In the genomic region with DNA sequence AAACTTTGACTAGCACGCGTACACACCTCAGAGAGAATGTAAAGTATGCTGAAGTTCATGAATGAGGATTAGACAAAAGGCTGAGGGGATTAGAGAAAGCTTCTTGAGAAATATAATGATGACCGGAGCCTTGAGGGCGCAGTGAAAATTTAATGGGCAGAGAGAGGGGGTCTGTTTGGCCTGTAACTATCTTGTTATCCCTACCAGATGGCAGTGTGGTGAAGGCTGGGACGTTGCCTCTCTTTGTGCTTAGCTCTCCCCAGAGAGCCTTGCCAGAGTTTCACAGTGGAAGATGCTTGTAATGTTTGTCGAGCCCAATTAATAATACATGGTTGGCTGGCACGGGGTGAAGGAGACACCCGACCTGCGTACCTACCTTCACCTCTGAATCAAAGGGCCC, we compare ENCODE assay signal across 18 mouse cellular contexts.
DNase-seq lines count a peak whose midpoint lies in the region; ATAC-seq and TF ChIP-seq lines count a peak whose summit lies in the region.
"Had no signal": no experiment of that assay in that cellular context is flagged by ENCODE, and none has a peak within 500 bp of the region (broad histone marks: within the 10 kb centered on the region; RNA-seq: fewer than 3 reads in every experiment).

No protein-coding gene starts in this region.

- H3K27ac ChIP-seq in forebrain, embryonic 15.5 days (replicated peaks) = peak overlapping the region; percentile 75
- no peak overlapping the region for H3K27ac ChIP-seq in midbrain, embryonic 14.5 days (replicated peaks; ENCODE audit: low read depth, low read length)
- H3K27ac ChIP-seq in kidney, embryonic 15.5 days = no peak overlapping the region
- H3K27ac ChIP-seq in intestine, postnatal 0 days (ENCODE audit: low read depth, low read length) = no peak overlapping the region
- H3K27ac ChIP-seq: hindbrain, embryonic 10.5 days; liver, embryonic 14.5 days; neural tube, embryonic 12.5 days; stomach, embryonic 15.5 days had no signal

- WGBS in forebrain, embryonic 15.5 days = 18% methylated on average over 9 of the region's 9 CpGs
- 21% methylated on average over 9 of the region's 9 CpGs for WGBS in midbrain, embryonic 14.5 days
- 62% methylated on average over 9 of the region's 9 CpGs for WGBS in kidney, embryonic 15.5 days
- WGBS in intestine, postnatal 0 days = 85% methylated on average over 9 of the region's 9 CpGs

- no peak for TF ChIP-seq CTCF in intestine, postnatal 0 days (IDR thresholded peaks at IDR 0.05; ENCODE audit: low read depth)

- H3K4me2 ChIP-seq in forebrain, embryonic 15.5 days (replicated peaks) = no peak overlapping the region
- no peak overlapping the region for H3K4me2 ChIP-seq in midbrain, embryonic 14.5 days (ENCODE audit: low read length)
- no peak overlapping the region for H3K4me2 ChIP-seq in kidney, embryonic 15.5 days
- no peak overlapping the region for H3K4me2 ChIP-seq in intestine, postnatal 0 days (replicated peaks; ENCODE audit: low read depth)
- H3K4me2 ChIP-seq: neural tube, embryonic 12.5 days; stomach, embryonic 15.5 days had no signal

- H3K4me1 ChIP-seq in forebrain, embryonic 15.5 days = peaks cover 34% of the 10 kb centered on the region
- H3K4me1 ChIP-seq in midbrain, embryonic 14.5 days (ENCODE audit: control insufficient read depth, insufficient read depth, low read length) = peaks cover 13% of the 10 kb centered on the region; the same call in 1 of the 2 replicates
- peaks cover 34% of the 10 kb centered on the region for H3K4me1 ChIP-seq in kidney, embryonic 15.5 days
- H3K4me1 ChIP-seq in intestine, postnatal 0 days (replicated peaks; ENCODE audit: control insufficient read depth, insufficient read depth, low read length) = no peaks in the 10 kb centered on the region

- H3K9ac ChIP-seq in forebrain, embryonic 15.5 days (replicated peaks) = no peak overlapping the region
- no peak overlapping the region for H3K9ac ChIP-seq in midbrain, embryonic 14.5 days (replicated peaks; ENCODE audit: low read length)
- no peak overlapping the region for H3K9ac ChIP-seq in kidney, embryonic 15.5 days
- no peak overlapping the region for H3K9ac ChIP-seq in intestine, postnatal 0 days (ENCODE audit: low read depth, low read length)
- H3K9ac ChIP-seq: liver, embryonic 14.5 days; neural tube, embryonic 12.5 days; stomach, embryonic 15.5 days had no signal

- peak; percentile 59 to 65 for DNase-seq in cerebellum, postnatal 10 days
- DNase-seq in cerebellum, adult 9-11 months = no peak
- DNase-seq in Muller cell, postnatal 12 days (ENCODE audit: inconsistent ontology term) = peak; percentile 47
- DNase-seq in midbrain, embryonic 14.5 days = peak; percentile 75
- no peak for DNase-seq in kidney, postnatal 36 days
- DNase-seq: cerebellum, adult 11 months; heart, adult 11 months; kidney, postnatal 4 days; lung, postnatal 14 days had no signal

- H3K4me3 ChIP-seq in forebrain, embryonic 15.5 days = no peak overlapping the region
- H3K4me3 ChIP-seq in midbrain, embryonic 14.5 days (replicated peaks; ENCODE audit: low read depth, low read length) = no peak overlapping the region
- no peak overlapping the region for H3K4me3 ChIP-seq in kidney, embryonic 15.5 days (replicated peaks)
- no peak overlapping the region for H3K4me3 ChIP-seq in intestine, postnatal 0 days (ENCODE audit: low read depth, low read length)
- H3K4me3 ChIP-seq: hindbrain, embryonic 10.5 days; neural tube, embryonic 12.5 days; stomach, embryonic 15.5 days had no signal

- no peaks in the 10 kb centered on the region for H3K27me3 ChIP-seq in forebrain, embryonic 15.5 days
- no peaks in the 10 kb centered on the region for H3K27me3 ChIP-seq in midbrain, embryonic 14.5 days (ENCODE audit: control insufficient read depth, insufficient read depth, low read length)
- 0 out of 2 replicates have a peak, but pooled peaks cover 4% of the 10 kb centered on the region for H3K27me3 ChIP-seq in kidney, embryonic 15.5 days
- H3K27me3 ChIP-seq in intestine, postnatal 0 days (replicated peaks; ENCODE audit: control insufficient read depth, insufficient read depth, low read length) = no peaks in the 10 kb centered on the region
- H3K27me3 ChIP-seq: neural tube, embryonic 12.5 days; Patski; stomach, embryonic 15.5 days had no signal

- no peaks in the 10 kb centered on the region for H3K9me3 ChIP-seq in forebrain, embryonic 15.5 days
- H3K9me3 ChIP-seq in midbrain, embryonic 14.5 days (ENCODE audit: control insufficient read depth, low read length) = no peaks in the 10 kb centered on the region
- H3K9me3 ChIP-seq in kidney, embryonic 15.5 days (replicated peaks) = no peaks in the 10 kb centered on the region; the same call in 1 of the 2 replicates
- H3K9me3 ChIP-seq in intestine, postnatal 0 days (ENCODE audit: control insufficient read depth) = no peaks in the 10 kb centered on the region
- H3K9me3 ChIP-seq: hindbrain, embryonic 10.5 days; neural tube, embryonic 12.5 days; stomach, embryonic 15.5 days had no signal

- ATAC-seq in forebrain, embryonic 15.5 days (replicated peaks) = peak; percentile 80
- ATAC-seq in midbrain, embryonic 14.5 days (ENCODE audit: low FRiP score, low TSS enrichment) = peak; percentile 68
- ATAC-seq in kidney, embryonic 15.5 days (replicated peaks; ENCODE audit: low FRiP score) = no peak
- no peak for ATAC-seq in intestine, postnatal 0 days
- ATAC-seq: intestine, embryonic 16.5 days; Patski had no signal

- H3K36me3 ChIP-seq in forebrain, embryonic 15.5 days = no peaks in the 10 kb centered on the region
- H3K36me3 ChIP-seq in midbrain, embryonic 14.5 days (ENCODE audit: control insufficient read depth, insufficient read depth, low read length) = no peaks in the 10 kb centered on the region
- H3K36me3 ChIP-seq in kidney, embryonic 15.5 days = no peaks in the 10 kb centered on the region
- H3K36me3 ChIP-seq in intestine, postnatal 0 days (ENCODE audit: control insufficient read depth, insufficient read depth) = no peaks in the 10 kb centered on the region
- H3K36me3 ChIP-seq: hindbrain, embryonic 10.5 days; neural tube, embryonic 12.5 days; stomach, embryonic 15.5 days had no signal

Comparison
In these comparisons a context has a peak if more than half of its experiments do, and no peak if none do; other contexts are left out.
1. DNase-seq: peak in cerebellum, postnatal 10 days (2 of 2), Muller cell, postnatal 12 days (single experiment) and midbrain, embryonic 14.5 days (single experiment); none in cerebellum, adult 9-11 months (single experiment) and kidney, postnatal 36 days (0 of 2).
2. ATAC-seq: peak in forebrain, embryonic 15.5 days (single experiment) and midbrain, embryonic 14.5 days (single experiment); none in kidney, embryonic 15.5 days (single experiment) and intestine, postnatal 0 days (single experiment).